Mouse (Mus musculus) midbrain, embryonic 12.5 days (tissue): ENCODE results near the gene Rims4. TPM values are rescaled to one million over a fixed set of nuclear protein-coding genes. Genes with fewer than 3 reads are reported as not detected.

Source experiments
- ATAC-seq: fragments of 200-750 bp; cut with Nextera tagmentation; 2 replicates; pipeline ENCODE4 v1.8.0; 2017; ENCODE audit warnings: low read depth, moderate TSS enrichment, moderate library complexity; ENCODE audit not compliant: low FRiP score
- H3K27ac ChIP-seq: fragments of 300-500 bp; sonication (generic); replicated peaks from 2 replicates; pipeline ENCODE4 v1.5.1; 2016; ENCODE audit warnings: mild to moderate bottlenecking
- H3K27me3 ChIP-seq: fragments of 300-500 bp; sonication (generic); 2 replicates; pipeline ENCODE4 v1.6.1; 2016; ENCODE audit warnings: mild to moderate bottlenecking
- H3K36me3 ChIP-seq: fragments of 300-500 bp; sonication (generic); 2 replicates; pipeline ENCODE4 v1.6.1; 2016
- H3K4me1 ChIP-seq: fragments of 300-500 bp; sonication (generic); 2 replicates; pipeline ENCODE4 v1.6.1; 2016
- H3K4me2 ChIP-seq: fragments of 300-500 bp; sonication (generic); replicated peaks from 2 replicates; pipeline ENCODE4 v1.6.1; 2016; ENCODE audit warnings: mild to moderate bottlenecking, moderate library complexity
- H3K4me3 ChIP-seq: fragments of 300-500 bp; sonication (generic); 2 replicates; pipeline ENCODE4 v1.5.1; 2016; ENCODE audit warnings: mild to moderate bottlenecking
- H3K9ac ChIP-seq: fragments of 300-500 bp; sonication (generic); replicated peaks from 2 replicates; pipeline ENCODE4 v1.6.1; 2016; ENCODE audit warnings: mild to moderate bottlenecking, moderate library complexity
- H3K9me3 ChIP-seq: fragments of 300-500 bp; sonication (generic); 2 replicates; pipeline ENCODE4 v1.6.1; 2016; ENCODE audit warnings: mild to moderate bottlenecking
- WGBS: fragments of 180-500 bp; shearing (Covaris S2); methylation state at CpG from one replicate; pipeline ENCODE4 v1.1.7; 2016; 5-methylcytosine and 5-hydroxymethylcytosine counted together
- polyA plus RNA-seq: library from polyadenylated mRNA; unstranded; fragments of >200 nt; fragmentation: Nextera tagmentation; extraction: Ambion mirVana; gene quantifications from 2 replicates; pipeline ENCODE4 v1.2.1, GENCODE M21; 2016

Rims4 gene
- polyA plus RNA-seq, 1 experiment from 2014 or later, result 4.4 TPM

DNA sequence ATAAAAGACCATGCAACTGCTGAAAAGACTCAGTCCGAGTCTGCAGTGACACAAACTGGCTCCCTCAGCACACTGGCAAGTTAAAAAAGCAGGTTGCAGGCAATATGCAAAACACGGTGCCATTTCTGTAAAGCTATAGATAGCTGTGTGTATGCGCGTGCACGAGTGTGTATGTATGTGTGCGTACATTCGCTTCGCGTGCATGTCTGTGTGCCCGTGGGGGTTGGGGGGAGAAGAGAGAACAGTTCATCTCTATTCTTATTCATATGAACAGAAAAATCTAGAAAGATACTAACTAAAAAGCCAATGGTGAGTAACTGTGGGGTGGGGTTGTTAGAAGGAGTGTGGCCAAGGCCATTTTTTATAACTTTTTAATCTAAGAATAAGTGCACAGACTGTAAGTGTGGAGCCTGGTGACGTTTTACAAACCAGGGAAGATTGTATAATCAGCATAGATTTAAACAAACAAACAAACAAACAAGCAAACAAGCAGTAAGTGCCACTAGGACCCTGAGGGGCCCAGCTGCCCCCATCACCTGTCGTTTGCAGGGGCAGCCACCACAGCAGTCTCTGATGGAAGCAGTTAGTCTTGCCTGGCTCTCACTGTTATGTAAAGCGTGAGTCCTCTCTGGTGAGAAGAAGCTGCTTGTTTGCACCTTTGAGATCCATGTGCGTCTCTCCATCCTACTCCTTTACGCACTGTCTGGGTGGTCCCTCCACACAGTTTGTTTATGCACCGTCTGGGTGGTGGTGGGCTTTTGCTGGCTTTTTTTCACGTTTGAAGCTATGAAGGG, 35.4 kb downstream of the Rims4 start:
- Histone ChIP-seq H3K27ac (no peak overlapping the region), H3K4me3 (no peak overlapping the region), H3K4me1 (no peaks in the 10 kb centered on the region), H3K9me3 (no peaks in the 10 kb centered on the region), H3K9ac (no peak overlapping the region), H3K4me2 (no peak overlapping the region), H3K27me3 (no peaks in the 10 kb centered on the region; the same call in 1 of the 2 replicates), H3K36me3 (no peaks in the 10 kb centered on the region)
- WGBS, result 68% methylated on average over 17 of the region's 17 CpGs
- ATAC-seq, result no peak

- no peak overlapping the region for H3K4me3 ChIP-seq
- H3K9me3 ChIP-seq, result no peaks in the 10 kb centered on the region
- no peaks in the 10 kb centered on the region for H3K36me3 ChIP-seq
- H3K27ac ChIP-seq, result no peak overlapping the region
- 88% methylated on average over 6 of the region's 6 CpGs for WGBS
- no peak for ATAC-seq
- H3K4me1 ChIP-seq, result peaks cover 5% of the 10 kb centered on the region
- no peak overlapping the region for H3K4me2 ChIP-seq
- no peak overlapping the region for H3K9ac ChIP-seq
- H3K27me3 ChIP-seq, result peaks cover 6% of the 10 kb centered on the region; the same call in 1 of the 2 replicates
Measured at GRCm38 (mm10) chr2:163880891-163881290, 37.6 kb downstream of the Rims4 start.

DNA sequence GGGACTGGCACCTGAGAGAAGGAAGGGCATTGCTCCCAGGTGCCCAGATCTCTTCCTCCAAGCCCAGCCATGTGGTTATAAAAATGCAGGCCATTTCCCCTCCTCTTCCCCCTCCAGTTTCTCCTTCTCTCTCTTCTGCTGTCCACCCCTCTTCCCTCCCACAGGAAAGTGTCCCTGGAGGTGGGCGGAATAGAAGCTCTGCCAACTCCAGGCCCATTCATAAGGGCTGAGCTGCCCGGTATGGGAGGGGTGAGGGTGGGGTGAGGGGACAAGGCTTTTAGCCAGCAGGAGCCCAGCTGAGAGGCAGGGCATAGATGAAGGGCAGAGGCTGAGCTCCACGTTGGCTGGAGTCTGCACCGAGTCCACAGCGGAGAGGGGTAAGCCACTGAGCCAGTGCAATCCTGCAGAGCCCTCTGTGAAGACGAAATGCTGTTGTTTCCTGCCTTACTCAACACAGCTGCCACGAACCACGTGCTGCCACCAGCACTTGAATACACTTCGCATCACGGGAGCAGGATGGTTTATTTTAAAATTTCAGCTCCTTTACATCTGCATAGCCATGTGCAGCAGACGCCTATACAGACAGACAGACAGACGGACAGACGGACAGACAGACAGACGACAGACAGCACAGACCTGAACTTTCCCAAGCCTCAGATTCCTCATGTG, 41.5 kb downstream of the Rims4 start:
- Histone ChIP-seq H3K4me3 (no peak overlapping the region), H3K4me2 (no peak overlapping the region), H3K36me3 (no peaks in the 10 kb centered on the region), H3K9me3 (no peaks in the 10 kb centered on the region), H3K27ac (no peak overlapping the region), H3K9ac (no peak overlapping the region), H3K4me1 (peaks cover 24% of the 10 kb centered on the region), H3K27me3 (peaks cover 15% of the 10 kb centered on the region; the same call in 1 of the 2 replicates)
- no peak for ATAC-seq
- 74% methylated on average over 14 of the region's 14 CpGs for WGBS

GRCm38 (mm10) chr2:163875484-163875883, 43.0 kb downstream of the Rims4 start:
- H3K27ac ChIP-seq, result no peak overlapping the region
- ATAC-seq, result no peak
- no peaks in the 10 kb centered on the region for H3K9me3 ChIP-seq
- H3K9ac ChIP-seq, result no peak overlapping the region
- H3K4me3 ChIP-seq, result no peak overlapping the region
- WGBS, result 77% methylated on average over 7 of the region's 7 CpGs
- no peaks in the 10 kb centered on the region for H3K36me3 ChIP-seq
- H3K27me3 ChIP-seq, result peaks cover 15% of the 10 kb centered on the region; the same call in 1 of the 2 replicates
- peaks cover 24% of the 10 kb centered on the region for H3K4me1 ChIP-seq
- H3K4me2 ChIP-seq, result no peak overlapping the region

- Histone ChIP-seq H3K9me3 (no peaks in the 10 kb centered on the region), H3K36me3 (no peaks in the 10 kb centered on the region), H3K4me3 (no peak overlapping the region), H3K4me1 (peaks cover 24% of the 10 kb centered on the region), H3K27me3 (peaks cover 15% of the 10 kb centered on the region; the same call in 1 of the 2 replicates), H3K4me2 (no peak overlapping the region; the same call in 1 of the 2 replicates), H3K27ac (0 out of 2 replicates have a peak overlapping the region, but pooled peaks have one; percentile 5), H3K9ac (no peak overlapping the region)
- WGBS, result 22% methylated on average over 5 of the region's 5 CpGs
- no peak for ATAC-seq
Measured at GRCm38 (mm10) chr2:163874877-163875276, 43.6 kb downstream of the Rims4 start.

- 55% methylated on average over 3 of the region's 3 CpGs for whole genome bisulfite sequencing
- Histone ChIP-seq H3K9ac (no peak overlapping the region), H3K27me3 (peaks cover 13% of the 10 kb centered on the region; the same call in 1 of the 2 replicates), H3K9me3 (no peaks in the 10 kb centered on the region), H3K4me1 (peaks cover 27% of the 10 kb centered on the region), H3K4me3 (no peak overlapping the region), H3K27ac (no peak overlapping the region), H3K36me3 (no peaks in the 10 kb centered on the region), H3K4me2 (no peak overlapping the region)
- no peak for ATAC-seq
Measured at GRCm38 (mm10) chr2:163871906-163872305, 46.6 kb downstream of the Rims4 start.

DNA sequence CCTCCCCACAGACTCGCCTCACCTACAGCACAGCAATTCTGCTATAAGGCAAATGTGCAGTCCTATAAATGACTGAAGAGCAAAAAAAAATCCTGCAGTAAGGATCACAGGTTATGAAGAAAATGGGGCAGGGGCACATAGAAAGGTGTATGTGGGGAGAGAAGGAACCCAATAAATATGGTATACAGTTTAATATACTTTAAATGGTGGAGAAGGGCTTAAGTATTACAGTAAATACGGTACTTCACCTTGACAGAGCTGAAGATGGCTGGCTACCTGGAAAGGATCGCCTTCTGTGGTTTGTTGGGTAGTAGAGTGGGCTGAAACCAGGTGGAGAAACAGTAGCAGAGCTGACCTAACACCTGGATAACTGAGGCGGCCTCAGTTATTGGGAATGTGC, 47.2 kb downstream of the Rims4 start:
- WGBS, result 87% methylated on average over 4 of the region's 4 CpGs
- no peak for ATAC-seq
- Histone ChIP-seq H3K27ac (no peak overlapping the region), H3K4me1 (peaks cover 23% of the 10 kb centered on the region), H3K4me3 (no peak overlapping the region), H3K27me3 (0 out of 2 replicates have a peak, but pooled peaks cover 9% of the 10 kb centered on the region), H3K9me3 (no peaks in the 10 kb centered on the region), H3K4me2 (no peak overlapping the region), H3K9ac (no peak overlapping the region), H3K36me3 (no peaks in the 10 kb centered on the region)

DNA sequence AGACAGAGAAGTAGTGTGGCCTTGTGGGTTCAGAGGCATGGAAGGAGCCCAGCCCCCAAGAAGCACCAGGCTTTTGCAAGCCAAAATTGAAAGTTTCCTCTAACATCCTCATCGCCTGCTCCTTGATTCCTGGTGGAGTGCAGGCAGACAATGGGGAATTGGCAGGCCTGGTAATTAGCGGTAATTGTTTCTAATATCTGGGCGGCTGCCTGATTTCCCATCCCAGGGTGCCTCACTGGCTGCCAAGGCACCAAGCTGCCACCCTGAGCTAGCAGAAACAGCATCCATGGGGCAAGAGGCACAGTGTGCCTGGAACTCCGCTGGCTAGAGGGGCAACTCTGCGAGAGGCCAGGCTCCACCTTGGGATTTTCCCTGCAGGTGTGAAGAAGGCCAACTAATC, 48.7 kb downstream of the Rims4 start:
- no peak overlapping the region for H3K9ac ChIP-seq
- no peak overlapping the region for H3K4me2 ChIP-seq
- H3K9me3 ChIP-seq, result no peaks in the 10 kb centered on the region
- 0 out of 2 replicates have a peak, but pooled peaks cover 9% of the 10 kb centered on the region for H3K27me3 ChIP-seq
- WGBS, result 70% methylated on average over 5 of the region's 5 CpGs
- ATAC-seq, result no peak
- H3K27ac ChIP-seq, result no peak overlapping the region
- H3K36me3 ChIP-seq, result no peaks in the 10 kb centered on the region
- H3K4me3 ChIP-seq, result no peak overlapping the region
- H3K4me1 ChIP-seq, result peaks cover 13% of the 10 kb centered on the region

DNA sequence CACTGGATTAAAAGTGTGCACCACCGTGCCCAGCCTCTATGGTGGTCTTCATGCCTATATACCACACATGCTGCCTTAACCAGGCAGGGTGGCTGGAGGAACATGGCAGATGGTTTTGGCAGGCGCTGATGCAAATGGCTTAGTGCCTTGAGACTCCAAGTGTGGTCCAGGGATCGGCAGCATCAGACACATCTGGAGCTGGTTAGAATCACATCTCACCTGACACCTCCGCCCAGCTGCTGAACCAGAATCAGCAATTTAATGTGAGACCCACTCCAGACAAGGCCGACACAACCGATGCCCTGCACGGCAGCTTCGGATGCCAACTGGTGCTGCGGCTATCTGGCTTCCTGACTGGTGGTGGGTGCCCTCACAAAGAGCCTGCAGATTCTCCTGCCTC, 52.4 kb downstream of the Rims4 start:
- peaks cover 5% of the 10 kb centered on the region; the same call in 1 of the 2 replicates for H3K4me1 ChIP-seq
- no peaks in the 10 kb centered on the region for H3K36me3 ChIP-seq
- H3K9me3 ChIP-seq, result no peaks in the 10 kb centered on the region
- H3K27ac ChIP-seq, result no peak overlapping the region
- H3K27me3 ChIP-seq, result no peaks in the 10 kb centered on the region
- no peak for ATAC-seq
- 94% methylated on average over 9 of the region's 9 CpGs for WGBS
- no peak overlapping the region for H3K9ac ChIP-seq
- H3K4me3 ChIP-seq, result no peak overlapping the region
- H3K4me2 ChIP-seq, result no peak overlapping the region

- Histone ChIP-seq H3K27ac (no peak overlapping the region), H3K36me3 (no peaks in the 10 kb centered on the region), H3K9me3 (no peaks in the 10 kb centered on the region), H3K9ac (no peak overlapping the region), H3K4me1 (peaks cover 5% of the 10 kb centered on the region; the same call in 1 of the 2 replicates), H3K27me3 (no peaks in the 10 kb centered on the region), H3K4me3 (no peak overlapping the region), H3K4me2 (no peak overlapping the region)
- WGBS, result 93% methylated on average over 5 of the region's 5 CpGs
- no peak for ATAC-seq
Measured at GRCm38 (mm10) chr2:163865311-163865710, 53.2 kb downstream of the Rims4 start.

DNA sequence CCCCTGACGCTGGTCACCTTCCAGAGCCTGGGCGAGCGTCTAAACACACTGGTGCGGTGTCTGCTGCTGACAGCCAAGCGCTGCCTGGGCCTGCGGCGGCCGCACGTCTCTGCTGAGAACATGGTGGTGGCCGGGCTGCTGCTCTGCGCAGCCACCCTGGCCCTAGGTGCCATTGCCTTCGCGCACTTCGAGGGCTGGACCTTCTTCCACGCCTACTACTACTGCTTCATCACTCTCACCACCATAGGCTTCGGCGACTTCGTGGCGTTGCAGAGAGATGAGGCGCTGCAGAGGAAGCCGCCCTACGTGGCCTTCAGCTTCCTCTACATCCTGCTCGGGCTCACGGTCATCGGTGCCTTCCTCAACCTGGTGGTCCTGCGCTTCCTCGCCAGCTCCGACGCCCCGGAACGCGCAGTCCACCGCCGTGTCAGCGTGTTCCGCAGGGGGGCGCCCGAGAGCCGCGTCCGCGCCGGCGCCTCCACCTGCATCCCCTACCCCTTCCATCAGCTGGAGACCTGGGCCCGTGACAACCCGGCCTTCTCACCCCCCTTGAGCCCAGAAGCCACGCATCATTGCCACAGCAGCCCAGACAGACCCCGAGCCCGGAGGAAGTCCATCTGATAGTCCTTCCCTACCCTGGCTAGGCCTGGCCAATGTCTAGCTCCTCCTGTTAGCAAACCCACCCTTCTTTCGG, 60.1 kb downstream of the Rims4 start:
- Histone ChIP-seq H3K9ac (no peak overlapping the region), H3K9me3 (no peaks in the 10 kb centered on the region), H3K4me1 (peaks cover 10% of the 10 kb centered on the region; the same call in 1 of the 2 replicates), H3K36me3 (no peaks in the 10 kb centered on the region), H3K4me3 (0 out of 2 replicates have a peak overlapping the region, but pooled peaks have one; percentile 6), H3K4me2 (peak overlapping the region; percentile 43), H3K27me3 (peaks cover 58% of the 10 kb centered on the region), H3K27ac (no peak overlapping the region)
- WGBS, result 16% methylated on average over 50 of the region's 50 CpGs
- peak; percentile 56 for ATAC-seq

DNA sequence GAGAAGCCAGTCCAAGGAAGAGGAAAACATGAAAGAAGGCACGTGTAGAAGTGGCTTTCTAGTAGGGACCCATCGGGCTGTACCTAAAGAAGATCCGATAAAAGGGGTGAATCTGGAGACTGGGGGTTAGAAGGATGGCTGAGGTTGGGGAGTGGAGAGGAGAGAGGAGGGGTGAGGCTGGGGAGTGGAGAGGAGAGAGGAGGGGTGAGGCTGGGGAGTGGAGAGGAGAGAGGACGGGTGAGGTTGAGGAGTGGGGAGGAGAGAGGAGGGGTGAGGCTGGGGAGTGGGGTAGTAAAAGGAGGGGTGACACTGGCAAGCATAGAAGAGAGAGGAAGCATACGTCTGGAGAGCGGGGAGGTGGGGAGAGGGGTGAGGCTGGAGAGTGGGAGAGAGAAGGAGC, 61.2 kb downstream of the Rims4 start:
- Histone ChIP-seq H3K36me3 (no peaks in the 10 kb centered on the region), H3K4me3 (no peak overlapping the region), H3K4me1 (peaks cover 10% of the 10 kb centered on the region; the same call in 1 of the 2 replicates), H3K9ac (no peak overlapping the region), H3K27ac (no peak overlapping the region), H3K4me2 (no peak overlapping the region), H3K27me3 (peaks cover 67% of the 10 kb centered on the region), H3K9me3 (no peaks in the 10 kb centered on the region)
- 76% methylated on average over 6 of the region's 6 CpGs for WGBS
- ATAC-seq, result no peak
